Mouse (Mus musculus): ENCODE measurements around the gene Abca7.

Abca7 gene

DNA sequence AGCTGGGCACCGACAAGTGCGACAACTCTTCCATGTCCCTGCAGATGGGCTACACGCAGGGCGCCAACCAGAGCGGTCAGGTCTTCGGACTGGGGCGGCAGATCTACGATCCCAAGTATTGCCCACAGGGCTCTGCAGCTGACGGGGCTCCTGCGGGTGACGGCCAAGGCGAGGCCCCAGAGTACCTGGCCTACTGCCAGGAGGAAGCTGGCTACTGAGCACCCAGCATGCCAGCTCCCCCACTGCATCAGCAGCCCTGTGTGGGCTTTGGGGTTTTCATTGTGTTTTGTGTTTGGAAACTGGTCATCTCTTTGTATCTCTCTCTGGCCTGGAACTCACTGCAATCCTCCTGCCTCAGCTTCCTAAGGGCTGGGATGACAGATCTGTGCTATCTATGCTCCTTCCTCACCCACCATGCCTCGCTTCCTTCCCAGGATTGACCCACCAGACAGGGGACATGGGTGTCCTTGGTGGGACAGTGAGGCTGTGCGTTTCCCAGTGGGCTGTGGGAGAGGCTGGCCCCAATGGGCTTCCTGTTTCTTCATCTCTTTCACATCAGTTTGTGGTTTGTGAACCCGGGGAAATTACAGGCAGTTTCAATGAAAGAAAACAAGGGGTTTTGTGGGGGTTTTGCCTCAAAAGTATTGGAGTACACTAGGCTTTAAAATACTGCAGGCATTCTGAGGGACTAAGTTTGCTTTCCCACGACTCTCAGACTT is 1.7 kb upstream of the Abca7 start:
- DNase-seq (ENCODE audit: low read depth) = peak; percentile 37

- no peak for DNase-seq (ENCODE audit: low read depth)
These were observed 658 bp upstream of the Abca7 start for GRCm38 (mm10) chr10:79995636-79996035.

GRCm38 (mm10) chr10:79997034-79997760 is 903 bp downstream of the Abca7 start:
- DNase-seq (ENCODE audit: low read depth) = peak; percentile 78

DNA sequence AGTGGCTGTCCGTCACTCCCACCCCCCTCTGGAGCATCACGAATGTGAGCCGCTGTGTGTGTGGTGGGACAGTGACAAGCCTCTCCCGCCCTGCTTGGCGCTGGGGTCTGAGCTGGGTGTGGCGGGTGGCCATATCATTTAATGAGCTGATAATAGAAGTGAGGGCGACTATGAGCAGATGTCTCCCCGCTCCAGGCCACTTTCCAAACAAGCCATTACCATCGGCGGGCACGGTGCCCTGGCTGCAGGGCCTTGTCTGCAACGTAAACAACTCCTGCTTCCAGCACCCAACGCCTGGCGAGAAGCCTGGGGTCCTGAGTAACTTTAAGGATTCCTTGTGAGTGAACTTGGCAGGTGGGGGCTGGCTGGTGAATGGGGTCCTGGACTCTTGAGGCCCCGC is 1.5 kb downstream of the Abca7 start:
- DNase-seq (ENCODE audit: low read depth) = peak; percentile 58

GRCm38 (mm10) chr10:80001945-80002344 is 5.7 kb downstream of the Abca7 start:
- DNase-seq (ENCODE audit: low read depth) = no peak

GRCm38 (mm10) chr10:80002829-80003228 is 6.5 kb downstream of the Abca7 start:
- no peak for DNase-seq (ENCODE audit: low read depth)

- no peak for DNase-seq (ENCODE audit: low read depth)
These were observed 7.3 kb downstream of the Abca7 start for GRCm38 (mm10) chr10:80003374-80004232.

- no peak for DNase-seq (ENCODE audit: low read depth)
These were observed 8.0 kb downstream of the Abca7 start for GRCm38 (mm10) chr10:80004233-80004705.

DNA sequence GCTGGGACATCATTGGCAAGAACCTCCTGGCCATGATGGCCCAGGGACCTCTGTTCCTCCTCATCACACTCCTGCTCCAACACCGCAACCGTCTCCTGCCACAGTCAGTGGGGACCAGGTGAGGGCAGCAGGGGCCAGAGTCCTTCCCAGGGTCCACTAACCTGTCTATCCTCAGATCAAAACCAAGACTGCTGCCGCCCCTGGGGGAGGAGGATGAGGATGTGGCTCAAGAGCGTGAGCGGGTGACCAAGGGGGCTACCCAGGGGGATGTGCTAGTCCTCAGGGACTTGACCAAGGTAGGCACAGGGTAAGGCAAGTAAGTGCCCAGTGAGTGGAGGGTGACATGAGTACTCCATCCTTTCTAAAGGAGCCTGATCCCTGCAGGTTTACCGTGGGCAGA is 15.4 kb downstream of the Abca7 start:
- DNase-seq (ENCODE audit: low read depth) = no peak

GRCm38 (mm10) chr10:80013609-80014008 is 17.3 kb downstream of the Abca7 start:
- no peak for DNase-seq (ENCODE audit: low read depth)

GRCm38 (mm10) chr10:80014484-80015290 is 18.4 kb downstream of the Abca7 start:
- peak; percentile 83 for DNase-seq (ENCODE audit: low read depth)

DNA sequence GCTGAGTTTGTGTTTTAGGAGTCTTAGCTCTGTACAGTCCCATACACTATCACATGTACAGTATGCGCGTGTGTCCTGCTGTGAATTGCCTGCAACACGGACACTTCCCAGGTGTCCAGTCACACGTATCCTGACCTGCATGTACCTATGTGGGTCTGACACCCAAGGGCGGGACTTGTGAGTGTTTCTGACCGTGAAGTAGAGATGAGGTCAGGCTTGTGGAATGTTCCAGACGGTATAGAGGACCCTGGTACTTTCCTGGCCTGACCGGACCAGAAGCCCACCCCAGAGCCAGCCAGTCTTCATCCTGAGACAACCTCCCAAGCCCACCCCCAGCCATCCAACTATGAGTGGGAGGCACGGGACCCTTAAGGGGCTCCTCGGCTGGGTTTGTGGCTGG is 19.3 kb downstream of the Abca7 start:
- DNase-seq (ENCODE audit: low read depth) = no peak

- DNase-seq (ENCODE audit: low read depth) = no peak
These were observed 20.2 kb downstream of the Abca7 start, which contains the start of gene Arhgap45 for GRCm38 (mm10) chr10:80016511-80016910. Gene Arhgap45 (plus strand): TSS chr10:80016653.

- no peak for DNase-seq (ENCODE audit: low read depth)
These were observed 20.6 kb downstream of the Abca7 start for GRCm38 (mm10) chr10:80016931-80017330.

DNA sequence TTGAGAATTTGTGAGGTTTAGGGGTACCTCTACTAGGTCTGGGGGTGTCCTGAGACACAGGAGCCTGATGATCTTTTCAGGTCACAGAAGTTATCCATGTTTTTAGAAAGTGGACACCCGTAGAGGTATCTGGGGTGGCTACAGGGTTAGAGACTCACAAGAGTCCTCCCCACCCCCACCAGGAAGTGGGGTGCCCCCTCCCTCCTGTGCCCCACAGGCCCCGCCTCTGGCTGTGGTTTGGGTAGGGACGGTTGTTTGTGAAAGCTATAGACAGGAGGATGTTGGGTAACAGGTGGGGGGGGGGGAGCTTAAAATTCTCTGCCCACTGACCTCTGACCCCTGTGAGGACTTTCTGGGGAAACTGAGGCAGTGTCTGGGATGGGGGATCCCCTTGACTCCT is 21.1 kb downstream of the Abca7 start:
- DNase-seq (ENCODE audit: low read depth) = no peak

GRCm38 (mm10) chr10:80017771-80018170 is 21.5 kb downstream of the Abca7 start:
- DNase-seq (ENCODE audit: low read depth) = no peak

- peak; percentile 34 for DNase-seq (ENCODE audit: low read depth)
These were observed 22.5 kb downstream of the Abca7 start for GRCm38 (mm10) chr10:80018739-80019297.

DNA sequence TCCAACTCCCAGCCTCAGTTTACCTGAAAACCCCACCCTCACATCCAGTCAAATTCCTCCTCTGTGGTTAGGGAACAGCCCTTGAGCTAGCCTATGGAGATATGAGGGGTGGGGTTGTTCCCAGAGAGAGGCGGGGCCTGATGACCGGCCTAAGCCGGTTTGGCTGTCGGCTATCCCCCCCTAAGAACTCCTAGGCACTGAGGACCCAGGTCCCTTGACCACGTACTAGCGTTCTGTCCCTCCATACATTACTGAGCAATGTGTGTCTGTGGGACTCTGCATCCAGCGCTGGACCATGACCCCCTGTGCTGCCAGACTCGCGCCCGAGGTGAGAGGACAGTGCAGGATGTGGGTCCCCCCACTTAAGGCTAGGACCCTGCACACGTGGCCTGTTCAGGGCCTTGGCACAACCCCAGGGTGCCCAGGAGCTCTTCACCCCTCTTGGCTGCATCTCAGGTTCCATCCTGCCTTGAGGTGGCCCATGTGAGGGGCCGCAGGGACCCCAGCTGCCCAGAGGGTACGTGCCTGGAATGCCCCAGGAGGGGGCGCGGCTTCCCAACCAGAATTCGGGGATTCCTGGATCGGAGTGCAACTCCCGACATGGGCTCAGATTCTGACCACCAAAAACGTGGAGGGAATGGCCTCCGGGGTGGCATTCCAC is 23.3 kb downstream of the Abca7 start:
- DNase-seq (ENCODE audit: low read depth) = no peak

GRCm38 (mm10) chr10:80020191-80020590 is 23.9 kb downstream of the Abca7 start:
- no peak for DNase-seq (ENCODE audit: low read depth)

DNA sequence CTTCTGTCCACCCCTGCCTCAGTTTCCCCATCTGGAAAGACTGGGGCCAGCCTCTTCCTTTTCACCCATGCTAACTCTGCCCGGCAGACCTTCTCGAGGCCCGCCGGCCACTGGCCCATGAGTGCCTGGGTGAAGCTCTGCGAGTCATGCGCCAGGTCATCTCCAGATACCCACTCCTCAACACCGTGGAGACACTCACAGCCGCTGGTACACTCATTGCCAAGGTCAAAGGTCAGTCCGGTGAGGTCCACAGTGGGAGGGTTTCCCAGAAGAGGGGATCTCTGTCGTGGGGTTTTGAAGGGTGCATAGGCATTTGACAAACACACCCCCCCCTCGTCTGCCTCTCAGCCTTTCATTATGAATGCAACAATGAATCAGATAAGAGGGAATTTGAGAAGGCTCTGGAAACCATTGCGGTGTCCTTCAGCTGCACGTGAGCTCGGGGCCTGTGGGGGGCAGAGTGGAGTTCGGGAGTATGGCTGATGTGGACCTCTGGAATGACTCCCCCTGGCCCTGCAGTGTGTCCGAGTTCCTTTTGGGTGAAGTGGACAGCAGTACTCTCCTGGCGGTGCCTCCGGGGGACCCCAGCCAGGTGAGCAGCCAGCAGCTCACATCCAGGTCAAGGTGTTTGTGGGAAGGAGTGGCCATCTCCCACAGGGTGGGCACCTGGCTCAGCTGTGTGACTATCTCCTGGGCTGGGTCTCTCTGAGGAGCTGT is 24.5 kb downstream of the Abca7 start:
- DNase-seq (ENCODE audit: low read depth) = no peak

All from NIH3T3 (cell line).